Mouse (Mus musculus) heart, postnatal 0 days (tissue): ENCODE data around the gene Ccnl2.

Source experiments
- CTCF ChIP-seq: IDR thresholded peaks from 2 replicates; pipeline ENCODE4 v1.5.1; 2016; ENCODE audit warnings: antibody characterized with exemption, control low read depth, low read depth
- EP300 ChIP-seq: IDR thresholded peaks from 2 replicates; pipeline ENCODE4 v1.6.1; 2016; ENCODE audit warnings: antibody characterized with exemption, low read depth

DNA sequence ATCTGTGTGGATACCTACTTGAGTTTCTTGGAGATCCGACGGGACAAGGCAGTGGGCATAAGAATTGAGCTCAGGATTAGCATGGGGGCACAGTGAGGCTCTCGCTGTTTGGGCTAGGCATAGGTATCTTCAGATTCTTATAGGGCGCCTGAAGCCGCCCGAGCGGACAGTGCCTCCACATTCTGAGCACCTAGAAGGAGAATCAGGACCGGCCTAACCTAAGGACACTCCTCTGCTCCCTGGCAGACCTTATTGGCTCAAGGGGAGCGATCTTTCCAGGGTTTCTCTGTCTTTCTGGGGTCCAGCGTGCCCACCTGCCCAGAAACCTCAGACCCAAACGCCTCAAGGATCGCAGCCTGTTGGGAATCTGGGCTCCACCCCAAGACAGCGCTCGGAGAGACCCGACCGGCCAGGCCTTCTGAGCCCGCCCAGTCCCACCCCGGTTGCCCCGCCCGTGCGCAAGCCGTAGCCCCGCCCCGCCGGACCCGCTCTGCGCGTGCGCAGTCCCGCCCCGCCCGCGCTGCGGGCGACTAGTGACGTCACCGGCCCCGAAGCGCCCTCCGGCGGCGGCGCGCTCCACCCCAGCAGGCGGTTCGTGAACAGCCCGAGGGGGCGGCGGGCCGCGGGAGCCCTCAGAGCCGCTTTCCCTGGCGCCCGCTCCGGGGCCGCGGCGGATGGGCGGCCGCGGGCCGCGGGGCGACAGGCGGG is 34.7 kb downstream of the Ccnl2 start, which contains the start of gene Dvl1:
- TF ChIP-seq CTCF (peak; percentile 39), EP300 (no peak)
